Mouse (Mus musculus): Measurements from ENCODE around the gene Agl.

- TF ChIP-seq POLR2A (IDR thresholded peaks at IDR 0.05; ENCODE audit: extremely low read depth, insufficient read depth, low read length): no peak
- TF ChIP-seq CTCF (IDR thresholded peaks at IDR 0.05; ENCODE audit: extremely low read depth, insufficient read depth, low read length): no peak
These were observed 44.5 kb upstream of the Agl start for GRCm38 (mm10) chr3:116852421-116852820.

Data from cortical plate, adult 2 months (tissue).